In genomic region chr1:127677131-127677631, GRCm38 (mm10) we compare ENCODE assay signal across 8 mouse cellular contexts. TPM values are rescaled to one million over a fixed set of nuclear protein-coding genes. Genes with fewer than 3 reads are reported as not detected.
DNase-seq lines count a peak whose midpoint lies in the region; ATAC-seq and TF ChIP-seq lines count a peak whose summit lies in the region.

No protein-coding gene starts in this region.

- no peaks in the 10 kb centered on the region for H3K36me3 ChIP-seq in forebrain, embryonic 13.5 days (ENCODE audit: poor library complexity, severe bottlenecking)
- no peaks in the 10 kb centered on the region for H3K36me3 ChIP-seq in kidney, postnatal 0 days (ENCODE audit: insufficient read depth, low read length)
- no peaks in the 10 kb centered on the region for H3K36me3 ChIP-seq in midbrain, embryonic 10.5 days
- no peaks in the 10 kb centered on the region for H3K36me3 ChIP-seq in testis, adult 2 months (ENCODE audit: control insufficient read depth, insufficient read depth, low read length)

- DNase-seq in left cerebral cortex, postnatal 4 days = peak; percentile 8
- no peak for DNase-seq in left cerebral cortex, adult 8-10 months (ENCODE audit: low spot score in 2 of 2)
- DNase-seq in kidney, postnatal 0 days (ENCODE audit: low spot score) = no peak
- peak; percentile 70 for DNase-seq in midbrain, embryonic 10.5 days (ENCODE audit: low spot score)
- DNase-seq in left cerebral cortex, adult 18-20 months (ENCODE audit: low spot score in 2 of 2) = no peak

- no peak for TF ChIP-seq POLR2A in testis, adult 2 months (IDR thresholded peaks at IDR 0.05; ENCODE audit: control insufficient read depth, low read depth, low read length)

- peak overlapping the region; percentile 63 for H3K4me3 ChIP-seq in forebrain, embryonic 13.5 days
- H3K4me3 ChIP-seq in kidney, postnatal 0 days (replicated peaks; ENCODE audit: low read depth, low read length) = peak overlapping the region; percentile 50
- H3K4me3 ChIP-seq in midbrain, embryonic 10.5 days = peak overlapping the region; percentile 70
- peak overlapping the region; percentile 38 for H3K4me3 ChIP-seq in testis, adult 2 months (ENCODE audit: control insufficient read depth, low read depth, low read length)

- TF ChIP-seq CTCF in kidney, postnatal 0 days (IDR thresholded peaks at IDR 0.05; ENCODE audit: low read depth) = no peak
- no peak for TF ChIP-seq CTCF in testis, adult 2 months (IDR thresholded peaks at IDR 0.05; ENCODE audit: control insufficient read depth, insufficient read depth, insufficient replicate concordance, low read depth, low read length)

- under 1% methylated on average over 44 of the region's 44 CpGs for WGBS in forebrain, embryonic 13.5 days
- WGBS in kidney, postnatal 0 days = under 1% methylated on average over 44 of the region's 44 CpGs
- under 1% methylated on average over 44 of the region's 44 CpGs for WGBS in midbrain, embryonic 10.5 days

- peak overlapping the region; percentile 19; the same call in 1 of the 2 replicates for H3K27ac ChIP-seq in forebrain, embryonic 13.5 days
- H3K27ac ChIP-seq in kidney, postnatal 0 days = no peak overlapping the region
- H3K27ac ChIP-seq in midbrain, embryonic 10.5 days (replicated peaks) = peak overlapping the region; percentile 83
- H3K27ac ChIP-seq in testis, adult 2 months (ENCODE audit: control insufficient read depth, insufficient read depth, low read depth, low read length) = no peak overlapping the region

- peaks cover 24% of the 10 kb centered on the region for H3K4me1 ChIP-seq in forebrain, embryonic 13.5 days
- H3K4me1 ChIP-seq in kidney, postnatal 0 days (replicated peaks; ENCODE audit: insufficient read depth, low read length) = no peaks in the 10 kb centered on the region; the same call in 1 of the 2 replicates
- peaks cover 33% of the 10 kb centered on the region for H3K4me1 ChIP-seq in midbrain, embryonic 10.5 days
- H3K4me1 ChIP-seq in testis, adult 2 months (ENCODE audit: control insufficient read depth, insufficient read depth, low read length) = peaks cover 15% of the 10 kb centered on the region

- peak overlapping the region; percentile 97 for H3K4me2 ChIP-seq in forebrain, embryonic 13.5 days
- peak overlapping the region; percentile 92 for H3K4me2 ChIP-seq in kidney, postnatal 0 days (ENCODE audit: low read length)

- no peaks in the 10 kb centered on the region for H3K9me3 ChIP-seq in forebrain, embryonic 13.5 days (replicated peaks)
- no peaks in the 10 kb centered on the region for H3K9me3 ChIP-seq in kidney, postnatal 0 days (replicated peaks; ENCODE audit: low read length)
- H3K9me3 ChIP-seq in midbrain, embryonic 10.5 days (replicated peaks) = no peaks in the 10 kb centered on the region

- ATAC-seq in cerebellum, adult (ENCODE audit: insufficient number of reproducible peaks, low FRiP score, low TSS enrichment) = peak; percentile 2; the same call in 1 of the 2 replicates
- ATAC-seq in forebrain, embryonic 13.5 days = peak; percentile 64
- ATAC-seq in kidney, postnatal 0 days (replicated peaks; ENCODE audit: low FRiP score, low read depth) = peak; percentile 38

- intact Hi-C loops in left cerebral cortex, postnatal 4 days (cut with DNase I) = loop anchor here (5.0 kb wide), 1 partner anchor 175 kb away; no protein-coding TSS in a partner anchor

- H3K27me3 ChIP-seq in forebrain, embryonic 13.5 days = peaks cover 56% of the 10 kb centered on the region
- H3K27me3 ChIP-seq in kidney, postnatal 0 days (ENCODE audit: insufficient read depth, low read length) = peaks cover 39% of the 10 kb centered on the region
- peaks cover 72% of the 10 kb centered on the region for H3K27me3 ChIP-seq in midbrain, embryonic 10.5 days (ENCODE audit: low read depth, poor library complexity, severe bottlenecking)
- peaks cover 3% of the 10 kb centered on the region; the same call in 1 of the 2 replicates for H3K27me3 ChIP-seq in testis, adult 2 months (ENCODE audit: control insufficient read depth, insufficient read depth, low read length)

- H3K9ac ChIP-seq in forebrain, embryonic 13.5 days = peak overlapping the region; percentile 75
- H3K9ac ChIP-seq in kidney, postnatal 0 days (ENCODE audit: low read depth, low read length) = peak overlapping the region; percentile 38; the same call in 1 of the 2 replicates

RNA-seq across cellular contexts. Expression of gene Tmem163, which starts 2.2 kb away (rescaled TPM):
- 10 to 100 TPM; 23.8 to 32.5 TPM for total RNA-seq in left cerebral cortex, postnatal 4 days (2021)
- 10 to 100 TPM; 18.8 to 20.4 (median 19.4) TPM for total RNA-seq in left cerebral cortex, adult 8-10 months (2022)
- 16.0 and 25.7 TPM in 2 replicates for polyA plus RNA-seq in forebrain, embryonic 13.5 days (2015; fragmentation: Nextera tagmentation; extraction: Ambion mirVana)
- polyA plus RNA-seq in kidney, postnatal 0 days (2015; fragmentation: Nextera tagmentation; extraction: Ambion mirVana) = 1.4 and 2.1 TPM in 2 replicates
- polyA plus RNA-seq in midbrain, embryonic 10.5 days (2016; fragmentation: Nextera tagmentation; extraction: Ambion mirVana) = 11.0 and 23.7 TPM in 2 replicates
- polyA plus RNA-seq in testis, adult 2 months (2012; rRNA removed) = 0.22 and 0.30 TPM in 2 replicates
- total RNA-seq in left cerebral cortex, adult 18-20 months (2021) = 10 to 100 TPM; 16.5 to 16.6 TPM

RNA-seq across cellular contexts. Expression of gene Acmsd, which starts 52.0 kb away (rescaled TPM):
- not detected for total RNA-seq in left cerebral cortex, postnatal 4 days (2021)
- not detected for total RNA-seq in left cerebral cortex, adult 8-10 months (2022)
- 0.08 TPM in 1 of 2 replicates, not detected in the other for polyA plus RNA-seq in forebrain, embryonic 13.5 days (2015; fragmentation: Nextera tagmentation; extraction: Ambion mirVana)
- polyA plus RNA-seq in kidney, postnatal 0 days (2015; fragmentation: Nextera tagmentation; extraction: Ambion mirVana) = 6.1 and 9.3 TPM in 2 replicates
- 0.20 and 0.47 TPM in 2 replicates for polyA plus RNA-seq in midbrain, embryonic 10.5 days (2016; fragmentation: Nextera tagmentation; extraction: Ambion mirVana)
- polyA plus RNA-seq in testis, adult 2 months (2012; rRNA removed) = not detected in 2 replicates
- not detected for total RNA-seq in left cerebral cortex, adult 18-20 months (2021)

Comparison
In these comparisons a context has a peak if more than half of its experiments do, and no peak if none do; other contexts are left out.
1. DNase-seq: peak in left cerebral cortex, postnatal 4 days (single experiment) and midbrain, embryonic 10.5 days (single experiment); none in left cerebral cortex, adult 8-10 months (0 of 2), kidney, postnatal 0 days (single experiment) and left cerebral cortex, adult 18-20 months (0 of 2).
2. ATAC-seq: peak in every context shown above with its lines; median percentile 64 in forebrain, embryonic 13.5 days; 38 in kidney, postnatal 0 days; 2 in cerebellum, adult.
3. H3K27ac ChIP-seq: peak in forebrain, embryonic 13.5 days (single experiment) and midbrain, embryonic 10.5 days (single experiment); none in kidney, postnatal 0 days (single experiment) and testis, adult 2 months (single experiment).
4. Peak in every context shown above with its lines, with median percentiles within 50 percentile points of each other: H3K4me3 ChIP-seq.